Mouse (Mus musculus): ENCODE measurements around the gene Irak3.

Irak3 gene

DNA sequence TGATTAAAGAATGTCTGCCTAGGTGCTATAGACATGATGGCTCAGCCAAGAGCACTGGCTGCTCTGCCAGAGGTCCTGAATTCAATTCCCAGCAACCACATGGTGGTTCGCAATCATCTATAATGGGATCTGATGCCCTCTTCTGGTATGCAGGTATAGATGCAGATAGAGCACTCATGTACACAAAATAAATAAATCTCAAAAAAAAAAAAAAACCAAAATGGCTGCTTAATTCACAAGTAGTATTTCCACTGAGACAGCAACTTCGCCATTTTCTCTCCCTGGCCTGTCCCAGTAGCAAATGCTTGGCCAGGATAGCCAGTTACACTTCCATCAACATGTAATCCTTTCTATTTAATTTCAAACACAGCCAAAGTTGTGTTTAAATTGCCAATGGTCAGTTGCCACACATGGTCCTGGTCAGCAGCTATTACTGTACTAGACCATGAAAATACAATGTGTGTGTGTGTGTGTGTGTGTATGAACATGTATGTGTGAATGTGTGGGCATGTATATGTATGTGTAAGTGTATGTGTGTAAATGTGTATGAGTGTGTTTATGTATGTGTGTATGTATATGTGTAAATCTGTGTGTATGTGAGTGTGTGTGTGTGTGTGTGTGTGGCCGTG is 90.1 kb downstream of the Irak3 start:
- no peak for DNase-seq (ENCODE audit: low read depth in 2 of 2, low spot score in 2 of 2)

DNA sequence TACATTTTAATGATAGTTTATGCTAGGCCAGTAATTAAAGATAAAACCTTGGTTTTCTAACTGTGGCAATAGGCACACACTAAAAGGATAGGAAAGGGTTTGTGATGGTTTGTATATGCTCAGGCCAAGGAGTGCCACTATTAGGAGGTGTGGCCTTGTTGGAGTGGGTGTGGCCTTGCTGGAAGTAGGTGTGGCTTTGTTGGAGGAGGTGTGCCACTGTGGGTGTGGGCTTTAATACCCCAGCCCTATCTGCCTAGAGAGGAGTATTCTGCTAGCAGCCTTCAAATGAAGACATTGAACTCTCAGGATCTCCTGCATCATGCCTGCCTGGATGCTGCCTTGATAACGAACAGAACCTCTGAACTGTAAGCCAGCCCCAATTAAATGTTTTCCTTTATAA is 101.1 kb downstream of the Irak3 start:
- no peak for DNase-seq (ENCODE audit: low read depth in 2 of 2, low spot score in 2 of 2)

DNA sequence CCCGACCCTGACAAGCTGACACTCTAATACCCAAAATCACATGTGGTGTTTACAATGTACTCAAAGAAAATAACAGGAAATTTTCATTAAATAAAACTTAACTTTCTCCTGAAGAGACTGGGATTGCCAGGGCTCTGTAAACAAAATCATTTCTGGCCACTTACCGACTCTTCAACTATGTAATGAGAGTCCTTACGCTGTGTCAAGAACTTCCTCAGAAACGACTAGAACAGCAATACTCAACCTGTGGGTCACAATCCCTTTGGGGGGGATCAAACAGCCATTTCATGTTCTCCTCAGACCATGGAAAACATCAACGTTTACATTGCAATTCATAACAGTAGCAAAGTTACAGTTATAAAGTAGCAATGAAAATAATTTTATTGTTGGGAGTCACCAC is 104.4 kb downstream of the Irak3 start:
- DNase-seq (ENCODE audit: low read depth in 2 of 2, low spot score in 2 of 2) = no peak

DNA sequence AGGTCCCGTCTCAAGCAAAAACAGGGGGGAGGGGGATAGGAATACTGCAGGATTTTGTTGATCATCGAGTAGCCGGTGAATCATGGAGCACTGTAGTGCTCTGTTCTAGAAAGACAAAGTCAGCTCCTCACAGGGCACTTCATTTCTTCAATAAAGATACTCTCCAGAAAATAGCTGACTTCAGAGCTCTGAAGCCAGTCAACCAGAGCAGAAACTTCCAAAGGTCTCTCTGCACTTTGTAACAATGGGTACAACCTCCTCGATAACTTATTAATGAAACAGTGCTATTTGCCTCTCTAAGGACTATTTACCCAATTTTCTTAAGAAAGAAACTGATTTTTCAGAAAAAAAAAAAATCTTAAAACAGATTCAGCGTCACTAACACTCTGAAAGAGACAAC is 106.2 kb downstream of the Irak3 start:
- DNase-seq (ENCODE audit: low read depth in 2 of 2, low spot score in 2 of 2) = no peak

DNA sequence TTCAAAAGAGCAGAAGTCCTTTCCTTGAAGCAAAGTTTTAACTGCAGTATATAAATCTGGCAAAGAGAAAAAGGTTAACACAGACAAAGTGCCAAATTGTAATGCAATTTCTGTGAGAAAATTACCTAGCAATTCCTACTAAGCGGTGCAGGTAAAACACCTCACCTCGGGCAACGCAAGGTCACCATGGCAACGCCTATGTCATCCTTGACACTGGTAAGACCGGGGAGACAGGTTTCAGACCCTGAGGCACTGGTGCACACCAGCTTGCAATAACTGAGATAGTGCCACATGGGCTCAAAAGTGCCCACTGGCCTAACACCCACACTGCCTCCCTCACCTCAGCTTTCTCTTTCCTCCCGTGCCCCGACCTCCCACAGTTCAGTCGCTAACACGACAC is 106.8 kb downstream of the Irak3 start:
- DNase-seq (ENCODE audit: low read depth in 2 of 2, low spot score in 2 of 2) = no peak

DNA sequence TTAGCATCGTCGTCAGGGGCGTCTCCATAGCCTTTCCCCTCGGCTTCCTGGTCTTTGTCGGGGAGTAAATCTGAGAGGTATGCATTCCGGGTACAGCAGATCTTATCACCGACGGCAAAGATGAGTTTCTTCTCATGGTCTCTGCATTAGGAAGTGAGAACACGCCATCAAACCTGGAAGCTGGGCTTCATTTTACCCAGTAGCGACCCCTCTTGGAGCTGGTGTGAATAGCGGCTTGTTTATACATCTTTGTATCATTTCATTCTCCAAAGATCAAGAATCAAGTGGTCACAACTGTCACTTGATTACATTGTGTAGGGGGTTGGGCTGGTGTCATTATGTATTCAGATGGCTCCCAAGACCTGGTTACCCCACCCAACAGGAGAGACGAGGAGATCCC is 109.4 kb downstream of the Irak3 start:
- DNase-seq (ENCODE audit: low read depth in 2 of 2, low spot score in 2 of 2) = no peak

Measured in CD8-positive naive resting alpha-beta T cell, adult 2 months (primary cell).